Mouse (Mus musculus): ENCODE data around the gene Ak8. TPM values are rescaled to one million over a fixed set of nuclear protein-coding genes. Genes with fewer than 3 reads are reported as not detected.

Gene Ak8
- polyA plus RNA-seq, 1 experiment from 2014 or later: 0.39 TPM

- Histone ChIP-seq H3K9ac (replicated peaks) (no peak overlapping the region), H3K36me3 (no peaks in the 10 kb centered on the region), H3K4me1 (replicated peaks) (peaks cover 13% of the 10 kb centered on the region), H3K4me3 (replicated peaks) (no peak overlapping the region), H3K27ac (no peak overlapping the region), H3K9me3 (no peaks in the 10 kb centered on the region), H3K4me2 (no peak overlapping the region), H3K27me3 (peaks cover 21% of the 10 kb centered on the region)
- WGBS: 82% methylated on average over 4 of the region's 4 CpGs
- no peak for ATAC-seq (ENCODE audit: insufficient number of reproducible peaks, insufficient read depth, low FRiP score, low TSS enrichment, low read depth)
Observed at GRCm38 (mm10) chr2:28766590-28766989, 66.6 kb downstream of the Ak8 start.

GRCm38 (mm10) chr2:28767041-28767440, 67.1 kb downstream of the Ak8 start:
- peaks cover 14% of the 10 kb centered on the region for H3K4me1 ChIP-seq (replicated peaks)
- 80% methylated on average over 2 of the region's 2 CpGs for WGBS
- no peaks in the 10 kb centered on the region for H3K9me3 ChIP-seq
- no peak for ATAC-seq (ENCODE audit: insufficient number of reproducible peaks, insufficient read depth, low FRiP score, low TSS enrichment, low read depth)
- no peak overlapping the region for H3K4me2 ChIP-seq
- H3K4me3 ChIP-seq (replicated peaks): no peak overlapping the region
- H3K36me3 ChIP-seq: no peaks in the 10 kb centered on the region
- peaks cover 21% of the 10 kb centered on the region for H3K27me3 ChIP-seq
- H3K9ac ChIP-seq (replicated peaks): no peak overlapping the region
- no peak overlapping the region for H3K27ac ChIP-seq

DNA sequence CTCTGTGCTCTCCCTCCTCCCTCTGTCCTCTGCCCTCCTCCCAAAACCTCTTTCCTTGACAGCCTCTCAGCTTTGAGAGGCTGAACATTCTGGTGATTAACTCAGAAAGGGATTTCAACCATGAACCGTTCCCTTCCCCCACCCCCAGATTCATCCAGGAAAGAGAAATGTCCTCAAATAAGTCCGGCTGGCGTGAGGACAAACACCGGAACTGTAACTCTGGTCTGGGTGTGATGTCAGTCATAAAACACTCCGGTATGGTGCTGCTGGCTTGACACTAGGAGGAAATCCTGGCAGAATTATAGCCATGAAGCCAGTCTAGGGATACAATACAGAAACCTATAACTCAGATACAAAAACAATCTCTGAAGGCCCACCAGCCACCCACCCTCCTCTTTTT, 70.7 kb downstream of the Ak8 start:
- Histone ChIP-seq H3K4me2 (no peak overlapping the region), H3K9me3 (no peaks in the 10 kb centered on the region), H3K36me3 (no peaks in the 10 kb centered on the region), H3K9ac (replicated peaks) (no peak overlapping the region), H3K4me1 (replicated peaks) (peaks cover 22% of the 10 kb centered on the region), H3K4me3 (replicated peaks) (no peak overlapping the region), H3K27me3 (peaks cover 18% of the 10 kb centered on the region), H3K27ac (no peak overlapping the region)
- WGBS: 28% methylated on average over 5 of the region's 5 CpGs
- ATAC-seq (ENCODE audit: insufficient number of reproducible peaks, insufficient read depth, low FRiP score, low TSS enrichment, low read depth): no peak

DNA sequence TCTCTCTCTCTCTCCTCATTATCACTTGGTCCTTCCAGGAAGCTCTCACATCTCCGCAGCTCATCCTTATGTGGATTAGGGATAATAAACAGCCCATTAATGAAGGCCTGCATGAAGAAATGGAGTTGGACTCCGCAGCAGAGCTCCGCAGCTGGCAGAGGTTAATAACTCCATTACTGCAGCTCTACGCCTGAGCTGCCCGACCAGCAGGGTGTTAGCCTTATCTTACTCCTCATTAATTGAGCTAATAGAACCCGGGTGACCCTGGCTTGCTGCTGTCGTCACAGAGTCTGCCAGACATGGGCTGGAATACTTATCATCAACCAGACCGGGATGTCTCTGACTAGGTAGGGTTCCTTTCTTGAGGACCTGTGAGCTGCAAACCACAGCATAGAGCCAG, 74.1 kb downstream of the Ak8 start:
- no peak overlapping the region for H3K4me3 ChIP-seq (replicated peaks)
- no peaks in the 10 kb centered on the region for H3K9me3 ChIP-seq
- no peak overlapping the region for H3K27ac ChIP-seq
- no peak overlapping the region for H3K9ac ChIP-seq (replicated peaks)
- ATAC-seq (ENCODE audit: insufficient number of reproducible peaks, insufficient read depth, low FRiP score, low TSS enrichment, low read depth): no peak
- H3K4me2 ChIP-seq: no peak overlapping the region
- 26% methylated on average over 8 of the region's 8 CpGs for WGBS
- H3K27me3 ChIP-seq: peaks cover 4% of the 10 kb centered on the region; the same call in 1 of the 2 replicates
- no peaks in the 10 kb centered on the region for H3K36me3 ChIP-seq
- H3K4me1 ChIP-seq (replicated peaks): peaks cover 22% of the 10 kb centered on the region

DNA sequence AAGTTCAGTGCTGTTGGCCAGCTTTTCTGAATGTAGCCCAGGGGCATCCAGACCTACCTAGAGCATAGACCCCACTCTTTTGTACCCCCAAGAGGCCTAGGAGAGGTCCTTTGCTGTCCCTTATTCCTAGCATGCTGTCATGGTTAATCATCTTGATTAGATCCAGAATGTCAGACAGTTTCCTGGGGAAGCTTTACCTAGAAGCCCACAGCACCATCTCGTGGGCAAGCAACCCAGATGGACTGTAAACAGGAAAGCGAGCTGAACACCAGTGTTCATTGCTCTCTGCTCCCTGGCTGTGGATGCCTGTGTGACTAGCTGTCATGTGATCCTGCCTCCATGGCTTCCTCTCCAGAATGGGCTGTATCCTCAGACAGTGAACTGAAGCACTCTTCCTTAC, 76.8 kb downstream of the Ak8 start:
- Histone ChIP-seq H3K4me1 (replicated peaks) (peaks cover 8% of the 10 kb centered on the region; the same call in 1 of the 2 replicates), H3K36me3 (no peaks in the 10 kb centered on the region), H3K9ac (replicated peaks) (no peak overlapping the region), H3K4me3 (replicated peaks) (no peak overlapping the region), H3K4me2 (no peak overlapping the region), H3K9me3 (no peaks in the 10 kb centered on the region), H3K27me3 (peaks cover 13% of the 10 kb centered on the region; the same call in 1 of the 2 replicates), H3K27ac (no peak overlapping the region)
- no peak for ATAC-seq (ENCODE audit: insufficient number of reproducible peaks, insufficient read depth, low FRiP score, low TSS enrichment, low read depth)
- WGBS: 52% methylated on average over 2 of the region's 2 CpGs

GRCm38 (mm10) chr2:28780001-28780782, 80.2 kb downstream of the Ak8 start:
- ATAC-seq (ENCODE audit: insufficient number of reproducible peaks, insufficient read depth, low FRiP score, low TSS enrichment, low read depth): no peak
- peaks cover 5% of the 10 kb centered on the region; the same call in 1 of the 2 replicates for H3K4me1 ChIP-seq (replicated peaks)
- no peaks in the 10 kb centered on the region for H3K9me3 ChIP-seq
- no peak overlapping the region for H3K4me3 ChIP-seq (replicated peaks)
- H3K27me3 ChIP-seq: peaks cover 17% of the 10 kb centered on the region; the same call in 1 of the 2 replicates
- H3K36me3 ChIP-seq: no peaks in the 10 kb centered on the region
- no peak overlapping the region for H3K9ac ChIP-seq (replicated peaks)
- WGBS: 47% methylated on average over 16 of the region's 16 CpGs
- no peak overlapping the region for H3K27ac ChIP-seq
- no peak overlapping the region for H3K4me2 ChIP-seq

DNA sequence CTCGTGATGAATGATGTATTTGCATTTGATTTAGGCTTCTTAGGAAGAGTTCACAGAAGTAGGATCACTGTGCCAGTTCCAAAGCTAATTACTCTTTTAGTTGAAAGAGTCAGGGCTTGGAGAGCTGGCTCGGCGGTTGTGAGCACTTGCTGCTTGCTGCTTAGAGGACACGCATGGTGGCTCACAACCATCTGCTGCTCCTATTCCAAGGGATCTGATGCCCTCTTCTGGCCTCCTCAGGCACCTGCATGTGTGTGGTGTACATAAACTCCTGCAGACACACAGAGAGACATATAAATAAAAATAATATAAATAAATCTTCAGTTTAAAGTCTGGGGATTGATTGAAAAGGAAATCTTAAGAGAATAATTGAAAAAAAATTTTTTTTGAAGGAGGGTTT, 81.3 kb downstream of the Ak8 start:
- 89% methylated on average over 4 of the region's 4 CpGs for WGBS
- ATAC-seq (ENCODE audit: insufficient number of reproducible peaks, insufficient read depth, low FRiP score, low TSS enrichment, low read depth): no peak
- H3K27ac ChIP-seq: no peak overlapping the region

DNA sequence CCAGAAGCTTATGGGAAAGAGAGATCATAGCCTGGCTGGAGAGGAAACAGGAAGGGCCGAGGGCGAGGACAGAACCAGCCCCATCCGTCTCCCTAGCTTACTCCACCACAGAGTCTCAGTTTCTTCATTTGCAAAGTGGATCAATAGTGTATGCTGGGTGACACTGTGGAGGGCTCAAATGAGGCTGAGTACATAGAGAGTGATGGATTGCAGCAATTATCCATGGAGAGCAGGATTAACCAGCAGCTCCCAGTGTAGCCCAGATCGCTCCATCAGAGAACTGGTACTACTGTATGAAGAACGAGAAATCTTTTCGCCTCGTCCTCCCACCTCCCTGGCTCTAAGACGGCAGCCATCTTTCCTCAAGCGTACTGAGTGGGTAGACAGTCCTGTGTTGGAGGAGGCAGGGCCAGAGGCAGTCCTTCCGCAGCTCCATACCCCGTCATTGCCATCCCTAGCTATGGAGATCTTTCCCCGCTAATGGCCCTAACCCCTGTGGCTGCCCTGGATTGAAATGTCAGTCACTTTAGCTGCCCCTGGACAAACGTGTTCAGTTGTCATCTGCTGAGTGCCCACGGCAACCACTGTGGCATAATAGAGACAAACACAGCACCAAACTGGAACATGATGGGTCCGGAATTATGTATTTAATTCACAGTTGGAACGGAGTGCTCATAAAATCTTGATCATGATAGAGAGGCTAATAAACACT, 86.5 kb downstream of the Ak8 start:
- Histone ChIP-seq H3K27ac (no peak overlapping the region), H3K4me2 (no peak overlapping the region), H3K4me1 (replicated peaks) (no peaks in the 10 kb centered on the region), H3K27me3 (peaks cover 26% of the 10 kb centered on the region), H3K9ac (replicated peaks) (no peak overlapping the region), H3K9me3 (no peaks in the 10 kb centered on the region), H3K36me3 (no peaks in the 10 kb centered on the region), H3K4me3 (replicated peaks) (no peak overlapping the region)
- ATAC-seq (ENCODE audit: insufficient number of reproducible peaks, insufficient read depth, low FRiP score, low TSS enrichment, low read depth): no peak
- 76% methylated on average over 16 of the region's 16 CpGs for WGBS

More for the DNA sequence above, 81.3 kb downstream of the Ak8 start:
- no peaks in the 10 kb centered on the region for H3K4me1 ChIP-seq (replicated peaks)
- no peak overlapping the region for H3K9ac ChIP-seq (replicated peaks)
- peaks cover 20% of the 10 kb centered on the region; the same call in 1 of the 2 replicates for H3K27me3 ChIP-seq
- H3K9me3 ChIP-seq: no peaks in the 10 kb centered on the region
- no peak overlapping the region for H3K4me2 ChIP-seq
- H3K36me3 ChIP-seq: no peaks in the 10 kb centered on the region
- H3K4me3 ChIP-seq (replicated peaks): no peak overlapping the region

DNA sequence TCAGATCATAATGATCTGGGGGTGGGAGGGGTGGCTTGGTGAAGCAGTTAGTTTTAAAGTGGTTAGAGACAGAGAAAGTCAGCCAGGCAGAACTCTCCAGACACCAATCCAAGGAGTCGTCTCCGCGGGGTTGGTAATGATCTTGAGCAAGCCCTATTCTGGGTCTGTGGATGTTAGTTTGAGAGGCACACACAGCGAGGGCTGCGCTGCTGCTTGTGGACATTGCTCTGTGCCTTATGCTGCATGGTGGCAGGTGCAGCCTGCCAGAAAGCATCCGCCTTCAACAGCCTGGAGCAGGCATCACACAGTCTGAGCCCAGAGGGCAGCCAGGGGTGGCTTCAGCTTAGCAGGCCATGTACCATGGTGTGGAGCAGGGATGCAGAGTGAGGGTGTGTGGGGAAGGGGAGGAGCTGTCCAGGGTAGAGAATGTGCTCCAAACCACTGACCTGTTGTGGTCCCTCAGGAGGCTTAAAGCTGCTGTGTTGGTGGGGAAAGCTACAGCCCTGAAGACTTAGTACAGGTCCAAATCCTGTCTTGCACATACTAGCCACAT, 87.2 kb downstream of the Ak8 start:
- H3K4me2 ChIP-seq: no peak overlapping the region
- H3K4me1 ChIP-seq (replicated peaks): no peaks in the 10 kb centered on the region
- no peak overlapping the region for H3K4me3 ChIP-seq (replicated peaks)
- H3K27me3 ChIP-seq: peaks cover 26% of the 10 kb centered on the region
- ATAC-seq (ENCODE audit: insufficient number of reproducible peaks, insufficient read depth, low FRiP score, low TSS enrichment, low read depth): no peak
- no peak overlapping the region for H3K27ac ChIP-seq
- WGBS: 76% methylated on average over 6 of the region's 6 CpGs
- H3K9me3 ChIP-seq: no peaks in the 10 kb centered on the region
- H3K36me3 ChIP-seq: no peaks in the 10 kb centered on the region
- H3K9ac ChIP-seq (replicated peaks): 0 out of 2 replicates have a peak overlapping the region, but pooled peaks have one; percentile 14

DNA sequence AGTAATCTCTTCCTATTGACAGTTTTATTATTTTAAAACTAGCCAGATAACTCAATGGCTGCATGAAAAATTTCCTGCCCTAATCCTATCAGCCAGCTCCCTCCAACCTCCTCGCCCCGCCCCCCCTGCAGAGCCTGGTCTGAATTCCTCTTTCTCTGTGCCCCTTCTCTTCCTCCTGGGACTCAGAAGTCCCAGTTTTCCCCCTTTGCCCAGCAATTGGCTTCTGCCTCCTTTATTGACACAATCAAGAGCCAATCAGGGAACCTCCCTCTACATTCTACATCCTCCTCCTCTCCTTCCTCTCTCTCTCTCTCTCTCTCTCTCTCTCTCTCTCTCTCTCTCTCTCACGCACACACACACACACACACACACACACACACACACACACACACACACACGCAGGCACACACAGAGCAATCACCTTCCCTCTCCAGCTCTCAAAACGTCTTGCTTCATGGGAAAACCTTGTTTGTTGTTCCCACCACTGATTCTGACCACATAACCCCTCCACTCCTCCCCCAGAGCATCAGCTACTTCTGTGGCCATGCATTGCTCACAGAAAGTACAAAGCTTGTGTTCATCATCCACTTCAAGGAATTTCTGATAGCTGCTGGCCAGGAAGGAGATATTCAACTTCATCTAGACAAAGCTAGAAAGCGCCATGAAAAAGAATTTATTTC, 93.1 kb downstream of the Ak8 start:
- no peak overlapping the region for H3K9ac ChIP-seq (replicated peaks)
- H3K4me1 ChIP-seq (replicated peaks): peaks cover 19% of the 10 kb centered on the region
- no peaks in the 10 kb centered on the region for H3K36me3 ChIP-seq
- peak overlapping the region; percentile 39 for H3K4me2 ChIP-seq
- peaks cover 29% of the 10 kb centered on the region for H3K27me3 ChIP-seq
- no peak overlapping the region for H3K4me3 ChIP-seq (replicated peaks)
- H3K9me3 ChIP-seq: peaks cover 4% of the 10 kb centered on the region; the same call in 1 of the 2 replicates
- WGBS: 28% methylated on average over 5 of the region's 6 CpGs
- no peak for ATAC-seq (ENCODE audit: insufficient number of reproducible peaks, insufficient read depth, low FRiP score, low TSS enrichment, low read depth)
- no peak overlapping the region for H3K27ac ChIP-seq

GRCm38 (mm10) chr2:28794623-28795022, 94.7 kb downstream of the Ak8 start:
- ATAC-seq (ENCODE audit: insufficient number of reproducible peaks, insufficient read depth, low FRiP score, low TSS enrichment, low read depth): no peak
- H3K36me3 ChIP-seq: no peaks in the 10 kb centered on the region
- no peak overlapping the region for H3K4me3 ChIP-seq (replicated peaks)
- no peak overlapping the region for H3K4me2 ChIP-seq
- peaks cover 4% of the 10 kb centered on the region; the same call in 1 of the 2 replicates for H3K9me3 ChIP-seq
- H3K4me1 ChIP-seq (replicated peaks): peaks cover 32% of the 10 kb centered on the region
- H3K27ac ChIP-seq: no peak overlapping the region
- no peak overlapping the region for H3K9ac ChIP-seq (replicated peaks)
- WGBS: 70% methylated on average over 5 of the region's 5 CpGs
- H3K27me3 ChIP-seq: peaks cover 29% of the 10 kb centered on the region
